Mouse (Mus musculus) forebrain, embryonic 12.5 days (tissue): ENCODE results near the gene Mef2c. TPM values are rescaled to one million over a fixed set of nuclear protein-coding genes. Genes with fewer than 3 reads are reported as not detected.

Experiments
- ATAC-seq: fragments of 200-750 bp; cut with Nextera tagmentation; 2 replicates; pipeline ENCODE4 v1.8.0; 2017; ENCODE audit warnings: moderate TSS enrichment; ENCODE audit not compliant: low FRiP score
- H3K27ac ChIP-seq: fragments of 300-500 bp; sonication (generic); 2 replicates; pipeline ENCODE4 v1.5.1; 2016; ENCODE audit warnings: mild to moderate bottlenecking
- H3K27me3 ChIP-seq: fragments of 300-500 bp; sonication (generic); 2 replicates; pipeline ENCODE4 v1.6.1; 2016; ENCODE audit warnings: mild to moderate bottlenecking
- H3K36me3 ChIP-seq: fragments of 300-500 bp; sonication (generic); replicated peaks from 2 replicates; pipeline ENCODE4 v1.6.1; 2016; ENCODE audit warnings: mild to moderate bottlenecking
- H3K4me1 ChIP-seq: fragments of 300-500 bp; sonication (generic); 2 replicates; pipeline ENCODE4 v1.6.1; 2016
- H3K4me2 ChIP-seq: fragments of 300-500 bp; sonication (generic); 2 replicates; pipeline ENCODE4 v1.6.1; 2016; ENCODE audit warnings: mild to moderate bottlenecking, moderate library complexity
- H3K4me3 ChIP-seq: fragments of 300-500 bp; sonication (generic); replicated peaks from 2 replicates; pipeline ENCODE4 v1.5.1; 2016; ENCODE audit warnings: mild to moderate bottlenecking
- H3K9ac ChIP-seq: fragments of 300-500 bp; sonication (generic); 2 replicates; pipeline ENCODE4 v1.6.1; 2016; ENCODE audit warnings: mild to moderate bottlenecking
- H3K9me3 ChIP-seq: fragments of 300-500 bp; sonication (generic); 2 replicates; pipeline ENCODE4 v1.6.1; 2016
- WGBS: fragments of 180-500 bp; shearing (Covaris S2); methylation state at CpG from one replicate; pipeline ENCODE4 v1.1.7; 2016; 5-methylcytosine and 5-hydroxymethylcytosine counted together
- polyA plus RNA-seq: library from polyadenylated mRNA; unstranded; fragments of >200 nt; fragmentation: Nextera tagmentation; extraction: Ambion mirVana; gene quantifications from 2 replicates; pipeline ENCODE4 v1.2.1, GENCODE M21; 2016

Mef2c gene
- polyA plus RNA-seq, 1 experiment from 2014 or later = 33.3 TPM

- Histone ChIP-seq H3K27me3 (no peaks in the 10 kb centered on the region), H3K4me3 (no peak overlapping the region), H3K27ac (no peak overlapping the region), H3K36me3 (no peaks in the 10 kb centered on the region), H3K4me1 (no peaks in the 10 kb centered on the region), H3K9ac (no peak overlapping the region), H3K9me3 (no peaks in the 10 kb centered on the region), H3K4me2 (no peak overlapping the region)
- ATAC-seq = no peak
- WGBS = 78% methylated on average over 2 of the region's 2 CpGs
Observed at GRCm38 (mm10) chr13:83563261-83563660, 59.4 kb downstream of the Mef2c start.

DNA sequence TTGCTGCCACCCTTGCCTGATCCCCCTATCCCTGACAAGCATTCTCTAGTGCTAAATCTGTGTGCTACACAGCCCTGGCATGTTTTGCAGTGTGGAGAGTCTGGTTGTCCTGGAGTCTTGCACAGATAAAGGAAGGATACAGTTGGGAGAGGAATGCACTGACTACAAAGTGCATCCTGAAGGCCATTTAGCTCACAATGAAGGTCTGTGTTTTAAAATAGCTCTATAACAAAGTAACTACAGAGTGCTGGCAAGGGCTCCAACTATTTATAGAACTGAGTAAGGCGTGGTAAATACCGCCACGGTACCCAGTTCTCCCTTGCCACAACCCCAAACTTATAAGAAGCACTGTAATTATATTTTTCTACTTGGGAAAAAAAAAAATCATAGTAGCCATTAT, 61.9 kb downstream of the Mef2c start:
- no peak overlapping the region for H3K4me3 ChIP-seq
- H3K4me1 ChIP-seq = no peaks in the 10 kb centered on the region
- no peaks in the 10 kb centered on the region for H3K36me3 ChIP-seq
- no peaks in the 10 kb centered on the region for H3K27me3 ChIP-seq
- no peaks in the 10 kb centered on the region for H3K9me3 ChIP-seq
- no peak overlapping the region for H3K27ac ChIP-seq
- H3K4me2 ChIP-seq = no peak overlapping the region
- no peak for ATAC-seq
- 66% methylated on average over 3 of the region's 3 CpGs for WGBS
- no peak overlapping the region for H3K9ac ChIP-seq

GRCm38 (mm10) chr13:83566180-83566579, 62.3 kb downstream of the Mef2c start:
- no peaks in the 10 kb centered on the region for H3K4me1 ChIP-seq
- H3K9ac ChIP-seq = no peak overlapping the region
- 56% methylated on average over 4 of the region's 4 CpGs for WGBS
- no peaks in the 10 kb centered on the region for H3K9me3 ChIP-seq
- no peak overlapping the region for H3K4me2 ChIP-seq
- no peak overlapping the region for H3K4me3 ChIP-seq
- no peak for ATAC-seq
- no peak overlapping the region for H3K27ac ChIP-seq
- no peaks in the 10 kb centered on the region for H3K27me3 ChIP-seq
- no peaks in the 10 kb centered on the region for H3K36me3 ChIP-seq

DNA sequence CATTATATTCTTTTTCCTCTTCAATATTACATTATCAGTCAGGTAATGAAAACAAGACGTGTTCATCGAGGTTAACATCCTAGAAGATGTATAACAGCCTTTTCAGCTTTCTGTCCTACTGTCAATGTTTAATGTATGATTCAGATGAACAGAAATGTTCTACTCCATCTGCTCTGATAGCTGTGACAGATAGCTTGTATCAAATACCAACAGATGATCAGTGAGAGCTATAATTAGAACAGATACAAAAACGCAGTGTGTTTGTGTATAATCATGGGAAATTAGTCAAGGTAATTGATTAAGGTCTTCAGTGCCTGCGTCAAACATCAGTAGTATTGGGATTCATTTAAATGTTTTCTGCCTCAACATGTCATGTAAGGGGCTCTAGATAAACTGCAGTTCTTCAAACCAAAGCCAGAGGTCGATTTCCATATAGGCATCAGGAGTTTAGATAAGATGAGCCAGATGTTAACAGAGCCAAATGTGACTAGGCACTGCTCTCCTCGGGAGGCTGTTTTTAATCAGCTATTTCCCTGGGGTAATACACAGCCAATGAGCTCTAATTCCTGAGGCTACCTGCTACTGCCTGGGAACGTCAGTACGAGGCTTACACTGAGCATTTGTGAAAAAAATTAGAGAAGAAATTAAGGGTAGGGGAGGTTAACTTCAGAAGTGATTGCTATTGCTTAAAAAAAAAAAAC, 63.1 kb downstream of the Mef2c start:
- Histone ChIP-seq H3K4me2 (no peak overlapping the region), H3K9me3 (no peaks in the 10 kb centered on the region), H3K27me3 (no peaks in the 10 kb centered on the region), H3K36me3 (no peaks in the 10 kb centered on the region), H3K9ac (no peak overlapping the region), H3K4me1 (peaks cover 2% of the 10 kb centered on the region; the same call in 1 of the 2 replicates), H3K27ac (no peak overlapping the region), H3K4me3 (no peak overlapping the region)
- peak; percentile 52; the same call in 1 of the 2 replicates for ATAC-seq
- WGBS = 54% methylated on average over 8 of the region's 8 CpGs

DNA sequence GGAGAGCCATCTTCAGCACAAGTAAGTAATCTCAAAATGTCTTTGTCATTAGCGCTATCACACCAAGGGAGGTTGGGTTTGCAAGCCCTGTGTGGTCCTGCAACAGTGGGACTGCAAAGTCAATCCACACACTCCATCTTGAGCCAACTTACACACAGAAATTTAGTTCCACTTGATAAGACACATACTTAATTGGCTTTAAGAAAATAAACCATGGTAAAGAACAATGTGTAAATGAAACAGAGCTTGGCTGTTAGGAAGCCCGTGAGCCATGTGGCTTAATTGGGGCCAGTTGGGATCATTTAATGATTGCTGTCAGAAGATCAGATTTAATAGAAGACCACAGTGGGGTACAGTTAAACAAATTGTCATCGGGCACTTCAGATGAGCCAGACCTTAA, 63.8 kb downstream of the Mef2c start:
- H3K4me2 ChIP-seq = no peak overlapping the region
- peak; percentile 83; the same call in 1 of the 2 replicates for ATAC-seq
- H3K9ac ChIP-seq = no peak overlapping the region
- no peaks in the 10 kb centered on the region for H3K9me3 ChIP-seq
- no peak overlapping the region for H3K27ac ChIP-seq
- H3K36me3 ChIP-seq = no peaks in the 10 kb centered on the region
- peaks cover 5% of the 10 kb centered on the region; the same call in 1 of the 2 replicates for H3K4me1 ChIP-seq
- no peak overlapping the region for H3K4me3 ChIP-seq
- WGBS = 40% methylated on average over 3 of the region's 3 CpGs
- no peaks in the 10 kb centered on the region for H3K27me3 ChIP-seq

- H3K4me1 ChIP-seq = peaks cover 8% of the 10 kb centered on the region
- H3K27me3 ChIP-seq = no peaks in the 10 kb centered on the region
- no peaks in the 10 kb centered on the region for H3K36me3 ChIP-seq
- H3K9ac ChIP-seq = no peak overlapping the region
- no peak overlapping the region for H3K27ac ChIP-seq
- no peak overlapping the region for H3K4me3 ChIP-seq
- H3K4me2 ChIP-seq = no peak overlapping the region
- WGBS = 82% methylated on average over 11 of the region's 11 CpGs
- no peaks in the 10 kb centered on the region for H3K9me3 ChIP-seq
- ATAC-seq = no peak
Observed at GRCm38 (mm10) chr13:83568759-83569256, 65.0 kb downstream of the Mef2c start.

DNA sequence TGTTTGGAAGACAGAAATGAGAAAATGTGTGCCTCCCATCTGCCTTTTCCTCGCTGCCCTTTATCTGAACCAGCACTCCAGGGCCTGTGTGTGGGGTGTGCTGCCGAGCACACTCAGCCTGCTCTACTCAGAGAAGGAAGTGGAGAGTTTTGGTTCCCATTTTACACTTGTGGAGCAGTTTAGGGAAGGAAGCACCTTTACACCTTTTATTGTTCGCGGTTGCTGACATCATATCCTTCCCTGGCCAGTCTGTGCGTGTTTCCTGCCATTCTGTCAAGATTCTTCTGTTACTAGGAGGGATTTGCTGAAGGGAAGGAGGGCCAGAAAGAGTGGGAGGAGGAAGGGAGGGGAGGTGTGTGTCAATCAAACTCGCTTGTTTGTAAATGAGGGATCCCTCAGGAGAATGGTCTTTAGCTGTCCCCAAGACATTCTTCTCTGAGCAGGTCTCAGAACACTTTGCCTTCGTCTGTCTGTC, 68.2 kb downstream of the Mef2c start:
- H3K4me2 ChIP-seq = no peak overlapping the region
- no peaks in the 10 kb centered on the region for H3K9me3 ChIP-seq
- H3K4me1 ChIP-seq = peaks cover 10% of the 10 kb centered on the region
- WGBS = 47% methylated on average over 7 of the region's 7 CpGs
- no peak overlapping the region for H3K9ac ChIP-seq
- no peak for ATAC-seq
- H3K36me3 ChIP-seq = no peaks in the 10 kb centered on the region
- H3K4me3 ChIP-seq = no peak overlapping the region
- H3K27ac ChIP-seq = no peak overlapping the region
- H3K27me3 ChIP-seq = no peaks in the 10 kb centered on the region

GRCm38 (mm10) chr13:83572469-83572868, 68.6 kb downstream of the Mef2c start:
- Histone ChIP-seq H3K4me3 (no peak overlapping the region), H3K4me1 (peaks cover 10% of the 10 kb centered on the region), H3K27me3 (no peaks in the 10 kb centered on the region), H3K9ac (no peak overlapping the region), H3K27ac (no peak overlapping the region), H3K9me3 (no peaks in the 10 kb centered on the region), H3K4me2 (no peak overlapping the region), H3K36me3 (no peaks in the 10 kb centered on the region)
- ATAC-seq = no peak
- 73% methylated on average over 5 of the region's 5 CpGs for WGBS

DNA sequence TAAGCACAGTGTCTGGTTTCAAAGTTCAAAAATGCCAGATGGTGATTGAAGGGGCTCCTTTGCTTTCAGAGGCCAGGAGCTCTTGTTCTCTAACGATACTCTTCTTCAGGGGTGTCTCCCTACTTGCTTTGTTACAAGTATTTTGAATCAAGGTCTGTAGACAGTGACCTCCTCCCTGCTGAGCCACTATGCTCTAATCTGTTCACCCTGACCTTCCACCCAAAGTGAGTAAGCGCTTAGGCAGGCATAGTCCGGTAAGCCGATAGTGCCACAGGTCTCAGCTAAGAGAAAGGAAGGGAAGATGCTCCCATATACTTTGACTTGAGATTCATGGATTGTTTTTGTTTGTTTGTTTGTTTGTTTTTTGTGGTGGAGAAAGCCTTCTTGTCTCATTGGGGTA, 69.5 kb downstream of the Mef2c start:
- no peak overlapping the region for H3K9ac ChIP-seq
- H3K27ac ChIP-seq = no peak overlapping the region
- no peaks in the 10 kb centered on the region for H3K27me3 ChIP-seq
- no peaks in the 10 kb centered on the region for H3K9me3 ChIP-seq
- H3K36me3 ChIP-seq = no peaks in the 10 kb centered on the region
- H3K4me2 ChIP-seq = no peak overlapping the region
- H3K4me3 ChIP-seq = no peak overlapping the region
- WGBS = 53% methylated on average over 4 of the region's 4 CpGs
- ATAC-seq = no peak
- H3K4me1 ChIP-seq = peaks cover 10% of the 10 kb centered on the region

- no peak overlapping the region for H3K27ac ChIP-seq
- H3K4me1 ChIP-seq = peaks cover 10% of the 10 kb centered on the region
- WGBS = 60% methylated on average over 8 of the region's 8 CpGs
- no peak overlapping the region for H3K4me3 ChIP-seq
- no peaks in the 10 kb centered on the region for H3K9me3 ChIP-seq
- no peak overlapping the region for H3K9ac ChIP-seq
- no peak overlapping the region for H3K4me2 ChIP-seq
- no peaks in the 10 kb centered on the region for H3K27me3 ChIP-seq
- H3K36me3 ChIP-seq = no peaks in the 10 kb centered on the region
- ATAC-seq = no peak
Observed at GRCm38 (mm10) chr13:83573855-83574583, 70.2 kb downstream of the Mef2c start.

DNA sequence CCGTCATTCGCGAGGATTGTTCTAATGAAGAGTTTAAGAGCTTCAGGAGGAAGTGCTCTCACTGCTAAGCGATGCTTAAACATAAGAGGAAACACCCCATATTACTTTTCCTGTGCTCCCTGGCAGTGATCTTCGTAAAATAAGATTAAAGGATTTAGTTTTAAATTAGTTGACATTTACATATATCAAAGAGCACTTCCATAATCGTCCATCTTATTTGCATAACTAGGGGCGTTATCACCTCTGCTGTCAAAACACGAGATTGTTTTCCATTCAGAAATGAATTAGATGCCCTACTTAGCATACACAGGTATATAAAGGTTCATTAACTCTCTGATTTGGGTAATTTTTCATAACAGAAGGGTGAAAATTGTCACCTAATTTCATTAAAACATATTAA, 71.0 kb downstream of the Mef2c start:
- H3K36me3 ChIP-seq = no peaks in the 10 kb centered on the region
- H3K4me3 ChIP-seq = no peak overlapping the region
- no peak overlapping the region for H3K4me2 ChIP-seq
- WGBS = 63% methylated on average over 8 of the region's 8 CpGs
- H3K27ac ChIP-seq = no peak overlapping the region
- no peak overlapping the region for H3K9ac ChIP-seq
- H3K4me1 ChIP-seq = peaks cover 10% of the 10 kb centered on the region
- no peak for ATAC-seq
- H3K27me3 ChIP-seq = no peaks in the 10 kb centered on the region
- no peaks in the 10 kb centered on the region for H3K9me3 ChIP-seq

GRCm38 (mm10) chr13:83579410-83579809, 75.6 kb downstream of the Mef2c start:
- H3K9me3 ChIP-seq = no peaks in the 10 kb centered on the region
- H3K27ac ChIP-seq = no peak overlapping the region
- 85% methylated on average over 3 of the region's 3 CpGs for WGBS
- H3K4me2 ChIP-seq = no peak overlapping the region
- H3K4me3 ChIP-seq = no peak overlapping the region
- no peaks in the 10 kb centered on the region for H3K36me3 ChIP-seq
- no peaks in the 10 kb centered on the region for H3K27me3 ChIP-seq
- no peaks in the 10 kb centered on the region; the same call in 1 of the 2 replicates for H3K4me1 ChIP-seq
- H3K9ac ChIP-seq = no peak overlapping the region
- no peak for ATAC-seq
